Mouse (Mus musculus): ENCODE measurements around the gene Adam15. TPM values are rescaled to one million over a fixed set of nuclear protein-coding genes. Genes with fewer than 3 reads are reported as not detected.

Gene Adam15
- polyA plus RNA-seq, 1 experiment from 2014 or later, result 9.1 TPM

DNA sequence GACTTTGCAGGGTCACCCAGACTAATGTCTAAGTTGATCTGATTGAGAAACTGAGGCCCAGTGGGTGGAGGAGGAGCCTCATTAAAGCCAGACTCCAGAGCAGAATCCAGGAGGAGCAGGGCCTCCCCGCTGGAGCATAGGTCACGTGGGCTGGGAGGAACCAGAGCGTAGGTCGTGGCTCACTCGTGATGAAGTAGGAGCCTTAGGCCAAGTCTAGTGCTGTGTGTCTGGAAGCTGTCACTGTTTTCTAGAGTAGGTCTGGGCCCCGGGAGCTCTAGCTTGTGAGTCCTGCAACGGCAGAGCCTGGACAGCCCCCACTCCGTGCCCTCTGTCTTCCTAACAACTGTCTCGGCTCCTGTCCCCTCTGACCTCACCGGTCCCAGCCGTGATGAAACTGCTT is 17.5 kb upstream of the Adam15 start:
- Histone ChIP-seq H3K4me1 (ENCODE audit: insufficient read depth) (no peaks in the 10 kb centered on the region), H3K9me3 (ENCODE audit: low read length) (no peaks in the 10 kb centered on the region), H3K4me2 (ENCODE audit: low read depth, low read length) (no peak overlapping the region), H3K27ac (ENCODE audit: low read depth) (no peak overlapping the region), H3K27me3 (ENCODE audit: insufficient read depth, low read length) (no peaks in the 10 kb centered on the region), H3K9ac (replicated peaks) (no peak overlapping the region), H3K36me3 (replicated peaks; ENCODE audit: insufficient read depth, low read length) (no peaks in the 10 kb centered on the region), H3K4me3 (ENCODE audit: low read depth, low read length) (no peak overlapping the region)
- 57% methylated on average over 11 of the region's 11 CpGs for WGBS (ENCODE audit: insufficient replicate concordance)
- TF ChIP-seq CTCF (IDR thresholded peaks at IDR 0.05; ENCODE audit: low read depth) (no peak), EP300 (IDR thresholded peaks at IDR 0.05; ENCODE audit: low read depth) (no peak)
- ATAC-seq (peak; percentile 48), DNase-seq (peak; percentile 17)

DNA sequence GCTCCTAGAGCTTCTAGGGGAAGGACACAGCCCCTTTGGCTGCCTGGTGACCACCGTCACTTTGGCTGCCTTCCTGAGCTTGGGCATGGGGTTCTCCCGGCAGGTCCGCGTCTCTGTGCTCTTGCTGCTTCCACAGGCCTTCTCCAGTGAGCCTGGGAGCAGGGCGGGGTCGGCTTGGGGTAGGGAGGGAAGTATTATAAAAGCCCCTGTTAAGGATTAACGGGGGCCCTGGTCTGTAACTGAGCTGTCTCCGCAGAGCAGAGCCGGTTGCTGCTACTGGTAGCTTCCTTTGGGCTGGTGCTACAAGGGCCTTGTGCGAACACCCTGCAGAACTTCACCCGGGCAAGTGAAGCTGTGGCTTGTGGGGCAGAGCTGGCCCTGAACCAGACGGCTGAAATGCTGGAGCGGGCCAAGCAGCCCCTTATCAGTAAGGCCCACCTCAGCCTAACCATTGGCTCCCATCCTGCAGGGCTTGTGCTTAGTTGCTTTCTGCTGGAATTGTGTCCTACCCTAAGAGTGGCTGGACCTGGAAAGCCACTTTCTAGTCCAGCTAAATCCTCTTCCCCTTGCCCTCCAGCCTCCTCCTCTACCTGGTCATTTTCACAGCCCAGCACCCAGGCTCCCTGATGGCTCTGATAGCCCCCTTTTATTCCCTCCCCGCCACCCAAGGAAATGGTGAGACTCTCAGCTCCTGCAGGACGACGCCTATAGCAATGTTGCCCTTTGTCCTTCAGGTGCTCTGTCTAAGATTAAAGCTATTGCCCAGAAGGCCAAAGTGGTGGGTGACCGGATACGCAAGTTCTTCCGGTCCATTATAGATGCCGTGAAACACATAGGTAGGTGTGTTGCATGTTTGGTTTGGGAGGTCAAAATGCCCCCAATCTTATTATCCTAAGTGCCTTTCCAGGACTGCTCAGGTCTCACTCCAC is 16.0 kb upstream of the Adam15 start:
- DNase-seq, result no peak
- H3K27me3 ChIP-seq (ENCODE audit: insufficient read depth, low read length), result no peaks in the 10 kb centered on the region
- TF ChIP-seq CTCF (IDR thresholded peaks at IDR 0.05; ENCODE audit: low read depth) (no peak), EP300 (IDR thresholded peaks at IDR 0.05; ENCODE audit: low read depth) (no peak)
- 70% methylated on average over 20 of the region's 20 CpGs for WGBS (ENCODE audit: insufficient replicate concordance)
- no peaks in the 10 kb centered on the region for H3K4me1 ChIP-seq (ENCODE audit: insufficient read depth)
- no peak overlapping the region for H3K4me3 ChIP-seq (ENCODE audit: low read depth, low read length)
- H3K9me3 ChIP-seq (ENCODE audit: low read length), result no peaks in the 10 kb centered on the region
- no peaks in the 10 kb centered on the region for H3K36me3 ChIP-seq (replicated peaks; ENCODE audit: insufficient read depth, low read length)
- H3K4me2 ChIP-seq (ENCODE audit: low read depth, low read length), result no peak overlapping the region
- ATAC-seq, result no peak
- H3K9ac ChIP-seq (replicated peaks), result no peak overlapping the region
- no peak overlapping the region for H3K27ac ChIP-seq (ENCODE audit: low read depth)

DNA sequence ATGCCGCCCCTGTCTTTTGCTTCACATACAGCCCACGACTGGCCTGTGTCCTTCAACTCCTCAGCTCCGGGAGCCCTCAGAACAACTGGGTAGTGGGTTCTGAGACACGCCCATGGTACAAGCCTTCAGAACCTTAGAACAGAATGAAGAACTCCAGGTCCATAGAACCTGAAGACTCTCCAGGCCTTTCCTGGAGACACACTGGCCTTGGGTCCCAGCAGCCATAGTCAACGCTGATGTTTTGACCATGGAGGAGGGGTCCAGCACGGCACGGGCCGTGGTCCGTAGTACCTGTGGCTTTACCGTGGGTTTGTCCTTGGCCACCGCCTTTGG is 15.3 kb upstream of the Adam15 start, which contains the start of gene Dcst1:
Gene Dcst1, minus strand, starts transcription at position 101 of the 333 bp plus-strand sequence.
- ATAC-seq, result no peak
- 70% methylated on average over 11 of the region's 11 CpGs for whole genome bisulfite sequencing (ENCODE audit: insufficient replicate concordance)
- TF ChIP-seq EP300 (IDR thresholded peaks at IDR 0.05; ENCODE audit: low read depth) (no peak), CTCF (IDR thresholded peaks at IDR 0.05; ENCODE audit: low read depth) (no peak)
- Histone ChIP-seq H3K4me3 (ENCODE audit: low read depth, low read length) (no peak within 1 kb of the TSS), H3K27me3 (ENCODE audit: insufficient read depth, low read length) (no peaks in the 10 kb centered on the region), H3K4me2 (ENCODE audit: low read depth, low read length) (no peak within 1 kb of the TSS), H3K27ac (ENCODE audit: low read depth) (no peak within 1 kb of the TSS), H3K9me3 (ENCODE audit: low read length) (no peaks in the 10 kb centered on the region), H3K9ac (replicated peaks) (no peak within 1 kb of the TSS), H3K36me3 (replicated peaks; ENCODE audit: insufficient read depth, low read length) (no peaks in the 10 kb centered on the region), H3K4me1 (ENCODE audit: insufficient read depth) (no peaks in the 10 kb centered on the region)
- DNase-seq, result no peak

DNA sequence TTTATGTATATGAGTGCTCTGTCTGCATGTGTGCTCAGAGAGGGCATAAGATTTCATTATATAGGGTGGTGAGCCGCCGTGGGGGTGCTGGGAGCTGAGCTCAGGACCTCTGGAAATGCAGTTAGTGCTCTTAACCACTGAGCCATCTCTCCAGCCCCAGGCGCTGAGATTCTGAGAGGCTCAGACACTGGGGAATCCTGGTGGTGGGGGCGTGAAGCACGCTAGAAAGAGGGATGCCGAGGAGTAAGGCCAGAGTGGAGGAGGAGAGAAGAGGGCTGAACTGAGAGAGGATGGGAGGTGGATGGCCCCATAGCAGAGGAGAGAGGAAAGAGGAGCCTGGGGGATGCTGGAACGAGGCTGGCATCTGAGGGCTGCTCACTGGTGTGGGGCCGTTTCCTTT is 14.8 kb upstream of the Adam15 start:
- 74% methylated on average over 8 of the region's 8 CpGs for WGBS (ENCODE audit: insufficient replicate concordance)
- no peaks in the 10 kb centered on the region for H3K27me3 ChIP-seq (ENCODE audit: insufficient read depth, low read length)
- TF ChIP-seq CTCF (IDR thresholded peaks at IDR 0.05; ENCODE audit: low read depth) (no peak), EP300 (IDR thresholded peaks at IDR 0.05; ENCODE audit: low read depth) (no peak)
- DNase-seq, result no peak
- H3K27ac ChIP-seq (ENCODE audit: low read depth), result no peak overlapping the region
- H3K9me3 ChIP-seq (ENCODE audit: low read length), result no peaks in the 10 kb centered on the region
- no peak overlapping the region for H3K4me3 ChIP-seq (ENCODE audit: low read depth, low read length)
- H3K4me1 ChIP-seq (ENCODE audit: insufficient read depth), result no peaks in the 10 kb centered on the region
- ATAC-seq, result no peak
- no peaks in the 10 kb centered on the region for H3K36me3 ChIP-seq (replicated peaks; ENCODE audit: insufficient read depth, low read length)
- H3K9ac ChIP-seq (replicated peaks), result no peak overlapping the region
- no peak overlapping the region for H3K4me2 ChIP-seq (ENCODE audit: low read depth, low read length)

DNA sequence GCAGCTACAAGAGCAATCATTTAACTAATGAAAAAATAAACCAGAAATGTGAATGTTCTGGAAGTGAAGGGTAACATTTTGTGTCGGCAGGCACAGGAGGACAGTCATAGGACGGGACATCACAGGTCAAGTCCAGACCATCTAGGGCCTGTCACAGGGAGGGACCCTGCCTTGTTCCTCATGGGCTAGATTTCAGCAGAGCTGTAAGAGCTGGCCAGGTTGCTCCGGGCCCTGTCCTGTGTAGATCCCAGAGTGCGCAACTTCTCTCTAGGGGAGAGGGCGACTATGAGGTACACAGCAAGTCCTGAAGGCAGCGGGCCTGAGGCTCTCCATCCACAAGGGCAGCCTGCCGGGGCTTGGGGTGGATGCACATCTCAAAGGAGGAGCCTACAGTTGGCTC is 11.9 kb upstream of the Adam15 start, which contains the start of gene Dcst2:
Gene Dcst2, plus strand, starts transcription at position 301 of the 400 bp plus-strand sequence.
- DNase-seq, result no peak
- no peaks in the 10 kb centered on the region for H3K4me1 ChIP-seq (ENCODE audit: insufficient read depth)
- H3K9me3 ChIP-seq (ENCODE audit: low read length), result no peaks in the 10 kb centered on the region
- H3K36me3 ChIP-seq (replicated peaks; ENCODE audit: insufficient read depth, low read length), result no peaks in the 10 kb centered on the region
- TF ChIP-seq CTCF (IDR thresholded peaks at IDR 0.05; ENCODE audit: low read depth) (no peak), EP300 (IDR thresholded peaks at IDR 0.05; ENCODE audit: low read depth) (no peak)
- 80% methylated on average over 7 of the region's 7 CpGs for WGBS (ENCODE audit: insufficient replicate concordance)
- no peak within 1 kb of the TSS for H3K4me3 ChIP-seq (ENCODE audit: low read depth, low read length)
- H3K9ac ChIP-seq (replicated peaks), result no peak within 1 kb of the TSS
- ATAC-seq, result no peak
- no peak within 1 kb of the TSS for H3K4me2 ChIP-seq (ENCODE audit: low read depth, low read length)
- no peak within 1 kb of the TSS for H3K27ac ChIP-seq (ENCODE audit: low read depth)
- no peaks in the 10 kb centered on the region for H3K27me3 ChIP-seq (ENCODE audit: insufficient read depth, low read length)

DNA sequence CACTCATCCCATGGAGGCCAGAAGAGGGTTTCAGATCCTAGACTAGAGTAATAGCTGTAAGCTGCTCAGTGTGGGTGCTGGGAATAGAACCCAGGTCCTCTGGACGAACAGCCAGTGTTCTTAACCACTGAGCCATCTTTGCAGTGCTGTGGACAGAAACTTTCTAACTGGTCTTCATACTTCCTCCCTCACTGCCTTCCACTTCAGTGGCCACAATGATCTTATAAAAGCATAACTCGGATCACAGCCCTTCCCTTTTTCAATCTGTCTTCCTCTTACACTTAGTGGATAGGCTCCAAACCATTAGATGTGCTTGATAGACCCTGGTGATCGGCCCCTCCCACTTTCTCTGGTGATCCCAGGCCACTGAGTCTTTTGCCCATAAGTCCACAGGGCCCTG is 10.4 kb upstream of the Adam15 start:
- no peak overlapping the region for H3K4me3 ChIP-seq (ENCODE audit: low read depth, low read length)
- no peak overlapping the region for H3K9ac ChIP-seq (replicated peaks)
- no peak overlapping the region for H3K27ac ChIP-seq (ENCODE audit: low read depth)
- DNase-seq, result no peak
- H3K36me3 ChIP-seq (replicated peaks; ENCODE audit: insufficient read depth, low read length), result no peaks in the 10 kb centered on the region
- no peak for TF ChIP-seq CTCF (IDR thresholded peaks at IDR 0.05; ENCODE audit: low read depth)
- no peak for TF ChIP-seq EP300 (IDR thresholded peaks at IDR 0.05; ENCODE audit: low read depth)
- 42% methylated on average over 3 of the region's 3 CpGs for WGBS (ENCODE audit: insufficient replicate concordance)
- ATAC-seq, result no peak
- no peaks in the 10 kb centered on the region for H3K4me1 ChIP-seq (ENCODE audit: insufficient read depth)
- H3K4me2 ChIP-seq (ENCODE audit: low read depth, low read length), result no peak overlapping the region
- no peaks in the 10 kb centered on the region for H3K9me3 ChIP-seq (ENCODE audit: low read length)
- no peaks in the 10 kb centered on the region for H3K27me3 ChIP-seq (ENCODE audit: insufficient read depth, low read length)

Measured in liver, postnatal 0 days (tissue).